Mouse (Mus musculus) urinary bladder, postnatal 25 days (tissue): ENCODE results near the gene Col25a1.

ENCODE experiments used
- DNase-seq: peaks from one replicate; pipeline ENCODE4 v3.0.0; 2022; ENCODE audit warnings: low spot score

The Col25a1 gene

DNA sequence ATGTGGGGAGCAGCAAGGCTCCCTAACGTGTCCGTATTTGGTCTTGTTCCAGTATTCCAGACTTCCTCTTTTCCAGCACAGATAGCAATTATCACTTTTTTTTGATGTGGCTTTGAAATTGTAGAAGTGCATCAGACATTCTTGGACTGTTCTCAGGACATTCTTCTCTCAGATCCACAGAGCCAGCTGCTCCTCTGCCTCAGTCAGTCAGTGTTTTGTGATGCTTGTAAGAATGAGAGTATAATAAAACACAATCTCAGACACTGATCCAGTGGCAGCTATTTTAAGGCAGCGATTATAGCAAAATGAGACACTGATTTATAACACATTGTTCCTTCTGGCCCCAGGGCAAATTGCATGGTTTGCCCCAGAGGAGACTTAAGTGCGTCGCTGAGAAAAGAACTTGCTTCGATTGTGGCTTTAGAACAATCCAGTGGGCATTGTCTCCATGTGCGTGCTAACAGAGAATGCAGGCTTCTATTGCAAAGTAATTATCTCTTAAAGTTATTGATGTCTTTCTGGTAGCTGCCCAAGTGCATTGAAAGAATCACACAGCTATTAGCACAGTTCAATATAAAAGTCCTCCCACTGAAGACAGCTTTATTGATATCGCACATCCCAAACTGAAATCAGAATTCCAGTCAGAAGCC lies 111.5 kb downstream of the Col25a1 start:
- no peak for DNase-seq

DNA sequence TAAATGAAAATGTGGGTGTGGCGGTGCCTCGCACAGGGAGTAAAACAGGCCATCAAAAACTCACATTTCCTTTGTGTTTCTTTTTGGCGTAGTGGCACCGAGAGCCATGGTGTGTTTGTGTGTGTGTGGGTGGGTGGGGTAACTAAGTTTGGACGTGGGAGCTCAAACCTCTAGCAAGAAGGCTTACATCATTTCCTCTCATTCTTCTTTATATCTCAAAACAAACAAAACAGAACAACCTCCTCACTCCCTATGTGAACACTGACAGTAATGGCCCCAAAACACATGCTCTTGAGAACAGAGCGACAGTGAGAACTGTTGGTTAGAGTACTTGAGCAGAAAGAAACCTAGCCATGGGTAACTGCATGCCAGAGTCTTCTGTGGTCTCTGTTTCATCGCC lies 121.1 kb downstream of the Col25a1 start:
- no peak for DNase-seq

DNA sequence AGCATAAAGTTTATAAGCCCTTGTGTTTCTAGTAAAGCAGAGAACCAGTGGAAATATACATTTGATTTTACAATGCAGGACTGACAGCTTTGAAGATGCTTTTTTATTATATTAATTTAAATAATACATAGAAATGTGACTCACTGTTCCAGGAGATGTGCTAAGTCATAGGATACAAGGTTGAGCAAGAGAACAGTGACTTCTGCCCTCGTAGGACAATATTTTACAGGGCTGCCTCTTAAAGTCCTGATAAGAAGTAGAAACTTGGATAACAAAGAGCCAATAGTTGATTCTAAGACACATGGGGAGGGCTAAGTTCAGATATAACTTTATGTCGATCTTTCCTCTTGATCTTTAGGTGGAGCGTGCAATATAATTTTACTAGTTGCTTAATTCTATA lies 124.8 kb downstream of the Col25a1 start:
- no peak for DNase-seq

DNA sequence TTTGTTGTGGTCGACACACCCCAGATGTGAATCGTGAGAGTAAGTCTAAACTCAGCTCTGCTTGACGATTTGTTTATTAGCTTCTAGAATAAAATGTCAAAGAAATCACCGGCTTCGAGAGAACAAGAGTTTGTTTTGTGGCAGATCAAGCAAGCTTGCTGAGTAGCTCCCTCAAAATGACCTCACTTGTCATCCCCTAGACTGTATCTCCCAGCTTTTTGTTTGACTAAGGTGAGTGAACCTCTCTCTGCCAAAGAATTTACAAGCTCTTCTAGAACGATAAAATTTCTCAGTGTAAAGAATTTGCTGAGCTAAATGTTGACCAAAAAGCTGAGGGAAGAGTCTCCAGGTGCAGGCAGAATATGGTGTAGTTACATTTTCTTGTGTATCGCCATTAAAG lies 125.3 kb downstream of the Col25a1 start:
- DNase-seq = no peak

DNA sequence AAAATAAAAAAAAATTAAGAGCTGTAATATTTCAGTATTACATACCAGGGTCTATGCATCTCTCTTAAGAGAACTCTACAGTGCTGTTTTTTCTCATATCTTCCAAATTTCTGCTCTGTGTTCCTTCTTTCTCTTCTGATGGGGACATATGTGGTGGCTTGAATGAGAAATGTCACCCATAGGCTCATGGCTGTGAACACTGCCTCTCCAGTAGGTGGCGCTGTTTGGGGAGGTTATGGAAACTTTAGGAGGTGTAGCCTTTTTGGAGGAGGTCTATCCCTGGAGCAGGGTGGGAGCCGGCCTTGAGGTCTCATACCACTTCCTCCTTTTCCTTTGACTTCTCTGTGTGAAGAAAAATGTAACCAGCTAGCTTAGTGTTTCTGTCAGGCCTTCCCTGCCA lies 128.4 kb downstream of the Col25a1 start:
- DNase-seq = no peak

DNA sequence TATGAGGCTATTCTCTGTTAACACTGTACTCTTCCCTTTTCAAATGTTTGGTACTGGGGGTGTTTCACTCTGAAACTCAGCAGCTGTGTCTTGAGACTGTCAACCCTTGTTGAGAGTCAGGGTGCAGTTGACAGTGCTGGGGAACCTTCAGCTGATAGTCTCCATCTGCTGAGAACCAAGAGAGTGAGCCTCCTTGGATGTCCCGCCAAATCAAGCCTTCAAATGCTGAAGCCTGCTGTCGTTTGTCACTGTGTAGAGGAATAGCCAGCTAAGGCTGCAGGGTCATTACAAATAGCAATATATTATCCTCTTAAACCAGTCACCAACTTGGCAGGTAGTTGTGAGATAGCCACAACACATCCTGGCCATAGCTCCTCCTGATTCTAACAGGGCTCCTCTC lies 129.0 kb downstream of the Col25a1 start:
- no peak for DNase-seq

DNA sequence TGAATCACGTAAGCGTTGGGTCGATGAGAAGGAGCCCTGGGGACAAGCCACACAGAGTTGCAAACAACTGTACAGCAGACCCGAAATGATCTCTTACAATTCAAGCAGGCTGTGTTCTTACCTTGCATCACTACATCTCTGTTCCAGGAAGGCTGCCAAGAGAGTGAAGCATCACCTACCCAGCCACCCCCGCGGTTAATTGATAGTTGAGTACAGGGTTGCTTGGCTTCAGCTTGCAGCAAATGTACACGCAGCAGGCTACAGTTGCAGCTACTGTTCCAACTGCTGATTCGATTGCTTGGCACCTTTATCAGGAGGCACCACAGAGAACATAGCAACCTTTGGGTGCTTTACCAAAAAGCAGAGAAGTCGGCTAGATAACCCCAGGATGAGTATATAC lies 133.8 kb downstream of the Col25a1 start:
- no peak for DNase-seq

DNA sequence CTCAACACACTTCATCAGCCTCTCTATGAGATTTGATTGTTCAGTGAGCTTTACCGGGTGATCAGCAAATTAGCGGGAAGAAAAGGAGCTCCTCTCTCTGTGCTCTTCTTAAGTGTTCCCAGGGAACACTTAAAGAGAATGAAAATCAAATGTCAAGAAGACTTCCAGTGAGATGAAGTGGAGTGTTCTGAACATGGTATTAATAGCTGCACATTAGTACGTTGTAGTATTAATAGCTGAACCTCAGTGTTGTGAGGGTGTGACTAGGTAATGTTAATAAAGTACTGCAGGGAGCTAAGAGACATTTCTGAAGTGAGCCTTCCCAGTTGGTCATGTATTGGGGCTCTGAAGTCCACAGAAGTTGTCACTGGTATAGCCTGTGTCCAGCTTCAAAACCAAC lies 139.2 kb downstream of the Col25a1 start:
- no peak for DNase-seq

DNA sequence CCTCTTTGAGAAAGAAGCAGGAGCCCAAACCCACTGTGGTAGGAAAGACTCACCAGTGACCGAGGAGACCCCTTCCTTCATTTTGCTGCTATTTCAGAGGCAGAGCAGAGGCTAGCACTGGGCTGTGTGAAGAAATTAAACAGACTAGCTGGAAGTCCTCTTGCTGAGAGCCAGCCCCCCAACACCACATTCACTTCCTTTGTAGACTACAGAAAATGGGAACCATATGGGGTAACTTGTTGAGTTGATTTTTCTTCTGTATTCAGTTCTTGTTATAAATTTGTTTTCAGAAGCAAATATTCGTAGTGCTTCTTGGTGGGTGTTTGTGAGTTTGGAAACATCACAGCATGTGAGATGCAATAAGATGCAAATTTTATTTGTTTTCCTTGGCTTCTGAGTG lies 142.6 kb downstream of the Col25a1 start:
- no peak for DNase-seq

DNA sequence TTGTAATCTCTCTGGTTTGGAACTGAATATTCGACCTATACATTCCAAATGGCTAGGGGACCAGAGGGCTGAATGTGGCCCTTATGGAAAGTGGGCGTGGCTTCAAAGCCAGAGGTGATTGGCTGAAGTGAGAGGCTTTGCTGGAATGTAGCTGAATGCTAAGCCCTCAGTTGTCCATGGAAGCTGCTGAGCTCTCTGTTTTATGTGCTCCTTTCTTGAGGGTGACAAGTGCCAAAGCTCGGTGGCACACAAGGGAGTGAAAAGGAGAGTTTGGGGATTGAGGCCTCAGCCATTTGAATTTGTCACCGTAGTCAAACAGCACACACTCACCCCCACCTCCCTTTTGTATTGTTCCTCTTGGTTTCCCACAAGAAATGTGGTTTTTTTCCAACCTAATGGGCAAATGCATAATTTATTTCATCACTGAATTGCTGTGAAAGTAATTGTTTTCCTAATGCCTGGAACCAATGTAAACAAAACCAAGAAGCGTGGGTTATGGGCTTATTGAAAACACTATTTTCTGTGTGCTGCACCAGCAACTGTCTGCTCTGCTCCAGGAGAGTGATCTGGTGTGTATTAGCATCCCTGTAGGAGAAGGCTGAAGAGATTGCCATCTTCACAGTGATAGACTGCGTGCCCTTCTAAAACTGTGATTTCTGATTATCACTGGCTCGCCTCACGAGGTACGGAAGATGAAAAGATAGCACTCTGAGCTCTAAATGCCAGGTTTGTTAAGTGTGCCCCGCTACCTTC lies 147.2 kb downstream of the Col25a1 start:
- no peak for DNase-seq

DNA sequence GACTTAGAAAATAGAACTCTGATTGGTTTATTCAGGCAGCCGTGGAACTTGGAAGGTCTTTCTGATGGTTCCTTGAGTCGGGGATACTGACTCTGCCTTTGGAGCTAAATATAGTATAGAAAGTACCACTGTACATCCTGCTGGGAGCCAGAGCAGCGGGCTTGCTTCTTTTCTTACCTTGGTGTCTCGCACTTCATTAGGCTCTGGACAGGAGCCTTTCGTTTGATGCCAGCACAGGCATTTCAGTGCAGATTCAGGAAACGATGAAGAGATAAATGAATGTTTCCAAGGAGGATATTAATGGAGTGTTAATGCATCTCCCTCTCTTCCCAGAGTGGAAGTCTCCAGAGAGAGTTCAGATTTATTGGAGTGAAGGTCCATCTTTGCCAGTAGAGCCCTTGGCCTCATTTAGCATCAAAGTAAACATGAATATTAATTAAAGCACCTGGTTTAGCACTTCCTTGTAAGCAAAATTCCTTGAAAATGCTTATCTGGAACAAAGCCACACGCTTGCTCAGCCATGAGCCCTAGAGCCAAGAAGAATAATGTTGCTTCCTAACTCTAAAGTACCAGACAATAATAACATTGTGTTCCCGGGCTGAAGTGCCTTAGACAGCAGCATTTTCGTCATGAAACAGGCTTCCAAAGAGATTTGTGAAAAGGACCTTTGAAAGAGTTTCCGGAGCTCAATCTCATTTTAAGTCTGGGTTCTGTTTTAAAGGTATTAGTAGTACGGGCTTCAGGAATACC lies 151.9 kb downstream of the Col25a1 start:
- no peak for DNase-seq

DNA sequence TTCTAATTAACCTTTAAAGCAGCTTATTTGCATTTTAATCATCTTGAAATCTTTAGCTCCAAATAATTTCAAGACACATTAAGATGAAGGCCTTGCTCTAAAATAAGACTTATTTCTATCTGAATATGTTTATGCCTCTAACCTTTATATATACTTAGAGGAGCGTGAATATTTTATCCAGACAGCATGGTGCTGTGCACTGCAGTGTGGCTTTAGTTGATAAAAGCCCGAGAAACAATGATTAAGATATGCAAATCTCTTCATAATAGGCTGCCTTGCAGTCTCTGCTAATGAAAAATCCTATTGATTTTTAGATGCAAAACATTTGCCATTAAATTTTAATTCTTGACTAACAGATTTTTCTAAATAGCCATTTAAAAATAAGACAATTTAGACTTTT lies 156.8 kb downstream of the Col25a1 start:
- no peak for DNase-seq

DNA sequence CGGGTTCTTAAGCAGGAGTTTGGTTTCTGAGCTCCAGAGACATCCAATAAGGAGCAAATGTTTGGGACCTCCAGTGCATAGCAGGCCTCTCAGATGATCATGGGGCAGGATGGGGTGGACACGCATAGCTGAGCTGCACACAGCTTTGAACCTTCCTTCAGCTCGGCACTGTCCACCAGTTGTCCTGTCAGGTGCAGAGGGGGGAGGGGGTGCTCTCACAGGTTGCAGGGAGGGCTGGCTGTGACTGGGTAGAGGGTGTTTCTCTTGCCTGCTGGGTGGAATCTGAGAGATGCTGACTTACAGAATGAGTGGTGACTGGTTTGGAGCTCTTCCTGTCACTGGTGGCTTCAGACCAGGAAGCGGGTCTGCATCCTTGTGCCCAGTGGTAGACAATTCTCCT lies 157.5 kb downstream of the Col25a1 start:
- no peak for DNase-seq

DNA sequence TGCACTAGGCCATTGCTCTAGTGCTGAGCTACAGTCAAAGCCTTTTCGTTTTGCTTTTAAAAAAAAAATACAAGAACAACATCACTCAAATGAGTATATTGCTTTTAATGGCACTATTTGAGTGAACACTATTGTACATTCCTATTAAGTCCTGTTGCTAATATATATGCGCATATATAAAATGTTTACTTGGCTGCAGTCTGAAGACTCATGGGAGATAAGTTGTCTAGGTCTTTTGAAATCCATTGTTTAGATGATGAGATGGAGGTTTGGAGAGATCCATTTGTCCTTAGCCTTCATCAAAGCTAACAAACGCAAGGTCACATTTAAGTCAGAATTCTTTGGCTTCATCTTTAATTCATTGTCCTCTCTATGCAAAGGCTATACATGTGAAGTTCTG lies 157.9 kb downstream of the Col25a1 start:
- DNase-seq = no peak

DNA sequence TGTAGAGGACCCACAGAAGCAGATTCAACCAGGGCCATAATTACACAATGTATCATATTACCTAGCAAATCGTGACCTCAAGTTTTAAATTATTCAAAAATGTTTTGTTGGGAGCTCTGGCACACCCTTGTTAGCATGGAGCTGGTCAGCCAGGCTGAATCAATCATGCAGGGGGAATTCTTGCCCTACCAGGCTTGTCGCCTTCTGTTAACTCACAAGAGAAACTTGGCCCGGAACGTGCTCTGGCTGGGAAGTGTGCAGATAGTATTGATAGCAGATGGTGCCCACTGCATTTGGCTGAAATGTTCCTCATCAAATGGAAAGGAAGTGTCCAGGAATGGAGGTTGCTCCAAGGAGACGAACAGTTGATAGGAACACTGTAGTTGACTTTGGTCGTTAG lies 158.9 kb downstream of the Col25a1 start:
- no peak for DNase-seq

DNA sequence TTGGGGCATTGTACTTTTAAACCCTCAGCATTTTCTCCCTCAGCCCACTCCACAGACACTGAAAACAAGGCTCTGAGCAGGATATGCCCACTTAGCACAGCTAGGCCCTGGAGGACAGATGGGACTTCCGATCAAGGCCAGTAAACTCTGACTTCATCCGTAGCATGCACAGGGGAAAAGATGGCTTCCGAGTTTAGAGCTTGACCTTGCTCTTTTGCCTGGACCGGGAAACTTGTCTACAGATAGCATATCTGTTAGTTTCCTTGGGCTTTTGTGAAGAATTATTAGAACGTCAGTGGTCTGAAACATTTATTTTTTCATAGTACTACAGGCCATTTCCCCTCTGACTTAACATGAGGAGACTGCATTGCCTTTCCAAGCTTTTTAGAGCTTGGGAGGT lies 159.4 kb downstream of the Col25a1 start:
- DNase-seq = no peak

DNA sequence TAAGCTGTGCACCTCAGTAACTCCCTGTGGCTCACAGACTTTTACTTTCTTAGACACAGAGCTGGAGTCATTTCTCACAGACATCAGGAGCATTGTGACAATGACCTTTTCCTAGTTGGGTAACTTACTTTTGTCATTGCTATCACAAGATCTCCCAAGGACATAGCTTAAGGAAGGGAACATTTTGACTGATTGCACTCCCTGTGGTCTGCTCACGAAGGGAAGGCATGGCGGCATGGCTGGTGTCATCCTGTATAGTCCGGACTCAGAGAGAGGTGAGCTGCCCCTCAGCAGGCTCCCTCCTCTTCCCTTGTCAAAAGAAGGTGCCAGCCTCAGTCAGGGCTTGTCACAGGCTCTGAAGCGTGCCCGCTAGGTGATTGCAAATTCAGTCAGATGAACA lies 160.6 kb downstream of the Col25a1 start:
- DNase-seq = no peak

DNA sequence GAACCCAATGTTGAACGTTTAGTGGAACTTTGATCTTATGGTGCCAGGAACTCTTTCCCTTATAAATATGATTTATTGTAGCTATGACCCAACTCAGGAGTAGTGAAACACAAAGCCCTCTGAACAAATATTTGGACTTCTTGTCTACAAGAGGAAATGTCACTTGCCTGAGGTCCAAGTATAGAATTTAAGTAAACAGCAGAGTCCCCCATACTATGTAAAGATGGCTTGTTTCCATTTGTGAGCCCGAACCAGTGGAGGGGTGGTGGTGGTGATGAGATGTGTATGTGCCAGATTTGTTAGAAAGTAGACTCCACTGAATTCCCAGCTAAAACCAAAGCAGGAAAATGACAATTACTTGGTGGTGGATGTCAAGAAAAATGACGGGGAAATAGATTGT lies 169.2 kb downstream of the Col25a1 start:
- DNase-seq = no peak

DNA sequence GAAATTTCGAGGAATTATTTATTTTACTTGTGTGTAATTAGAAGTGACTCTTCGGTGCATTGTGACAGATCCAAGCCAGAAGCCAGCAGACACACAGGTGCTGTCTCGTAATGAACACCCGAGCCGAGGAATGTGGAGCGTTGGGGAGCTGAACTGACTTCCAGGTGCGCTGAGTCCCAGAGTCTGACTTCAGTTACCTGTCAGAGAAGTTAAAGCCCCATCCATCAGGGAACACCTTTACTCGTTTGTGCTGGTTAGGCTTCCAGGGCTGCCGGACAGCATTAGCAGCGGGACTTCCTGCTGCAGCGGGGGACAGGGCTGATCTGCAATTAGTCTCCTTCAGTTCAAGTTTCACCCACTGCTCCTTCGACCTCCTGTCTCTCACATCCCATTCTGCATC lies 172.3 kb downstream of the Col25a1 start:
- no peak for DNase-seq

DNA sequence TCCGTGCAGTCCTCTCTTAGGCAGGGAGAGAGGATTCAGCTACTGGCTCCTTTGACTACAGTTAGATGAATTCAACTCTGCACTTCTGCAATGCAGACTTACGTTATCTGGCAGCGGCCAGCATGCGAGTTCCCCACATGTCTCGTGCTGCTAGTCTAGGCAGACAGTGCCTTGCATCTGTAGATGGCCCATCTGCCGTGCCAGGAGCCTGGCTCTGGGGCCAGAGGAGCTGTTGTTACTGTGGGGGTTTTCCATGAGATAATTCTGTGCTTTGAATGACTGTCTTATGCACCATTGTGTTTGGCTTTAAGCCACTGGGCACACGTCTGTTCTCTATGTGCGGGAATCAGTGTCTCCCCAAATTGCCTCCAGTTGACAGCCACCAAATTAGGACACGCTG lies 173.5 kb downstream of the Col25a1 start:
- no peak for DNase-seq

DNA sequence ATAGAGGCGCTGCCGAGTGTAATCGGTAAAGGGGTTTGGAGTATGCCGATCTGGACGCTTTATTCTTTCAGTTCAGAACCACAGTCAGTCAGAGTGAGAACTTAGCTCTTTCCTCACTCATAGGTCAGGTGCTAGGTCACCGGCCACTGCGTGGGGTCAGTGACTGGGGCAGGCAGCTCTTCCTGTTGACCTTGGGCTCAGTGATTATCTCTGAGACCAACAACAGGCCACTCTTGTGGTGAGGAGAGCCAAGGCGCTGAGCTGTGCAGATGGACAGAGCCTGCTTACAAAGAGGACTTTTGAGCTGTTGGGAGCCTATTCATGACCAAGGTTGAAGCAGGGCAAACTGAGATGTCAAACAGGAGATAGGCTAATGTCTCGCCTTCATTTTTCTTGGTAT lies 174.4 kb downstream of the Col25a1 start:
- no peak for DNase-seq

DNA sequence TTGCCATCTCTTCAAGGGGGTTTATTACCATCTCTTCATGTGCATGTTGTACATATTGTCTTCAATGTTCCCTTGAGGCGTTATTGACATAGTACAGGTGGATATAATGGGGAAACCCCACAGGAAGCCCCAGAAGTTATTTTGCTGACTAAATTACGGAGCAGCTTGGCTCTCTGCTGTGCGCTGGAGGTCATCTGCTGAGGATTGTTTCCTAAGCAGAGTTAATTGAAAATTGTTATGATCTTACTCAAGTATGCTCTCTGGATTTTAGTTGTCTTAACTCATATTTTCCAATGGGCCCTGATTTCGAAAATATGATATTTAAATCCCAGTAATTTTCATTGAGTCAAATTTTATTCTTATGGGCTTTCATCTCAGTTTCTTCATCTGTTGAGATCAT lies 178.0 kb downstream of the Col25a1 start:
- no peak for DNase-seq

DNA sequence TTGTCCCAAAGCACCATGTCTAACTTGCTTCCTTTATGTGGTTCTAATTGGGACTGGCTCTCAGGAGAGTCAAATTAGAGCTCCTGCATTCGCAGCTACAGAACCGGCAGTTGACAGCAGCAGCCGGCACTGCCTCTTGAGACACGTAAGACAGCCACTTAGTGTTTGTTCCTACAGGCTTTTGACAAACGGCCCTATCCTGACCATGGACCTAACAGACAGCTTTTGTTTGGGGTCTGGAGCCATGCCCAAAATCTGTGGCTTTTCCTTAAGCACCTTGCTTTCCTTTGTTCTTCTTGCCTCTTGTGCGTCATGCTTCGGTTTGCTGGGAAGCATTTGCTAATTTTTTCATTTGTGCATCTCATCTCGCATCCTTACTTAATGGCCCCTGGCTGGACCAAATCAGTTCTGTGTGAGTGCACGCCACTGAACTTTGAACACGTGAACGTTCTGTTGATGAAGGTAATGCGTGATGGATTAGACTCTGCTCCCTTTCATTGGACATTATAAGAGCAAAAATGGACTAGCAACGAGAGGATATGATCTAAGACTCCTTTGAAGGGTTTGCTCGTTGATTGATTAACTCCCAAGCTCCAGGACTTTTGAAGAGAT lies 179.5 kb downstream of the Col25a1 start:
- no peak for DNase-seq
